Mouse (Mus musculus) kidney, embryonic 14.5 days (tissue): ENCODE data around the gene Cdt1. TPM values are rescaled to one million over a fixed set of nuclear protein-coding genes. Genes with fewer than 3 reads are reported as not detected.
"Not testable (repeated sequence)": the region's sequence is repeated elsewhere in the genome, so short reads cannot be mapped to it uniquely, and the experiment has no call there.

Source experiments
- ATAC-seq: fragments of 200-750 bp; cut with Nextera tagmentation; 2 replicates; pipeline ENCODE4 v1.8.0; 2017; ENCODE audit warnings: moderate number of reproducible peaks, mild to moderate bottlenecking, moderate TSS enrichment, moderate library complexity; ENCODE audit not compliant: low FRiP score, low TSS enrichment
- H3K27ac ChIP-seq: fragments of 300-500 bp; sonication (generic); 2 replicates; pipeline ENCODE4 v1.5.1; 2014; ENCODE audit warnings: low read depth, mild to moderate bottlenecking, low read length, moderate library complexity, mixed read lengths
- H3K27me3 ChIP-seq: fragments of 300-500 bp; sonication (generic); 2 replicates; pipeline ENCODE4 v1.6.1; 2014; ENCODE audit warnings: mild to moderate bottlenecking, low read length; ENCODE audit not compliant: control insufficient read depth, insufficient read depth
- H3K36me3 ChIP-seq: fragments of 300-500 bp; sonication (generic); 2 replicates; pipeline ENCODE4 v1.6.1; 2014; ENCODE audit warnings: low read length, mixed read lengths; ENCODE audit not compliant: control insufficient read depth, insufficient read depth
- H3K4me1 ChIP-seq: fragments of 300-500 bp; sonication (generic); 2 replicates; pipeline ENCODE4 v1.6.1; 2014; ENCODE audit warnings: low read length, mixed read lengths; ENCODE audit not compliant: control insufficient read depth, insufficient read depth
- H3K4me2 ChIP-seq: fragments of 300-500 bp; sonication (generic); replicated peaks from 2 replicates; pipeline ENCODE4 v1.6.1; 2014; ENCODE audit warnings: low read depth, mild to moderate bottlenecking, low read length
- H3K4me3 ChIP-seq: fragments of 300-500 bp; sonication (generic); 2 replicates; pipeline ENCODE4 v1.5.1; 2014; ENCODE audit warnings: mild to moderate bottlenecking, low read length
- H3K9ac ChIP-seq: fragments of 300-500 bp; sonication (generic); 2 replicates; pipeline ENCODE4 v1.6.1; 2014; ENCODE audit warnings: low read depth, mild to moderate bottlenecking, low read length, moderate library complexity
- H3K9me3 ChIP-seq: fragments of 300-500 bp; sonication (generic); 2 replicates; pipeline ENCODE4 v1.6.1; 2016; ENCODE audit warnings: low read length; ENCODE audit not compliant: control insufficient read depth
- WGBS: fragments of 180-500 bp; shearing (Covaris S2); extraction: QIAGEN DNeasy Blood & Tissue Kit; methylation state at CpG from one replicate; pipeline ENCODE4 v1.1.7; 2014; 5-methylcytosine and 5-hydroxymethylcytosine counted together
- polyA plus RNA-seq: library from polyadenylated mRNA; unstranded; fragments of >200 nt; fragmentation: Nextera tagmentation; extraction: Ambion mirVana; gene quantifications from 2 replicates; pipeline ENCODE4 v1.2.1, GENCODE M21; 2014

Cdt1 gene
- polyA plus RNA-seq, 1 experiment from 2014 or later, result 48.5 TPM

GRCm38 (mm10) chr8:122568881-122569309 is 1.1 kb downstream of the Cdt1 start:
- 12% methylated on average over 10 of the region's 10 CpGs for WGBS
- ATAC-seq, result no peak
- H3K9me3 ChIP-seq, result no peaks in the 10 kb centered on the region

GRCm38 (mm10) chr8:122569329-122569728 is 1.5 kb downstream of the Cdt1 start:
- peaks cover 49% of the 10 kb centered on the region for H3K36me3 ChIP-seq
- ATAC-seq, result no peak
- H3K27me3 ChIP-seq, result no peaks in the 10 kb centered on the region
- WGBS, result 74% methylated on average over 9 of the region's 9 CpGs
- peaks cover 25% of the 10 kb centered on the region for H3K4me1 ChIP-seq
- H3K9me3 ChIP-seq, result no peaks in the 10 kb centered on the region
- H3K9ac ChIP-seq, result peak overlapping the region; percentile 91
- peak overlapping the region; percentile 97 for H3K4me3 ChIP-seq
- H3K27ac ChIP-seq, result no peak overlapping the region
- H3K4me2 ChIP-seq, result peak overlapping the region; percentile 58

More at GRCm38 (mm10) chr8:122568881-122569309, 1.1 kb downstream of the Cdt1 start:
- Histone ChIP-seq H3K9ac (peak overlapping the region; percentile 91), H3K27me3 (no peaks in the 10 kb centered on the region), H3K4me1 (peaks cover 24% of the 10 kb centered on the region), H3K4me3 (peak overlapping the region; percentile 97), H3K4me2 (peak overlapping the region; percentile 58), H3K36me3 (peaks cover 47% of the 10 kb centered on the region), H3K27ac (no peak overlapping the region)

GRCm38 (mm10) chr8:122569996-122570395 is 2.2 kb downstream of the Cdt1 start:
- WGBS, result 94% methylated on average over 16 of the region's 16 CpGs
- H3K9ac ChIP-seq, result no peak overlapping the region
- peaks cover 52% of the 10 kb centered on the region for H3K36me3 ChIP-seq
- peaks cover 31% of the 10 kb centered on the region for H3K4me1 ChIP-seq
- H3K4me2 ChIP-seq, result peak overlapping the region; percentile 58; the same call in 1 of the 2 replicates
- no peak overlapping the region; the same call in 1 of the 2 replicates for H3K4me3 ChIP-seq
- ATAC-seq, result no peak
- H3K27ac ChIP-seq, result no peak overlapping the region
- no peaks in the 10 kb centered on the region for H3K27me3 ChIP-seq
- no peaks in the 10 kb centered on the region for H3K9me3 ChIP-seq

- Histone ChIP-seq H3K4me2 (no peak overlapping the region), H3K9ac (no peak overlapping the region), H3K9me3 (no peaks in the 10 kb centered on the region), H3K4me1 (peaks cover 43% of the 10 kb centered on the region), H3K36me3 (peaks cover 52% of the 10 kb centered on the region), H3K27me3 (no peaks in the 10 kb centered on the region), H3K27ac (no peak overlapping the region), H3K4me3 (no peak overlapping the region)
- no peak for ATAC-seq
- WGBS, result 87% methylated on average over 11 of the region's 11 CpGs
These were observed 3.3 kb downstream of the Cdt1 start for GRCm38 (mm10) chr8:122571153-122571552.

GRCm38 (mm10) chr8:122571750-122572267 is 4.0 kb downstream of the Cdt1 start:
- H3K4me3 ChIP-seq, result no peak overlapping the region
- H3K9me3 ChIP-seq, result no peaks in the 10 kb centered on the region
- no peak overlapping the region for H3K9ac ChIP-seq
- WGBS, result 91% methylated on average over 17 of the region's 17 CpGs
- H3K4me1 ChIP-seq, result peaks cover 39% of the 10 kb centered on the region
- no peak overlapping the region for H3K27ac ChIP-seq
- peaks cover 52% of the 10 kb centered on the region for H3K36me3 ChIP-seq
- no peaks in the 10 kb centered on the region for H3K27me3 ChIP-seq
- ATAC-seq, result no peak
- H3K4me2 ChIP-seq, result no peak overlapping the region

GRCm38 (mm10) chr8:122572751-122573150 is 4.9 kb downstream of the Cdt1 start:
- Histone ChIP-seq H3K4me1 (peaks cover 40% of the 10 kb centered on the region), H3K36me3 (peaks cover 52% of the 10 kb centered on the region), H3K9ac (no peak overlapping the region), H3K4me2 (no peak overlapping the region), H3K9me3 (no peaks in the 10 kb centered on the region), H3K27ac (no peak overlapping the region), H3K27me3 (no peaks in the 10 kb centered on the region), H3K4me3 (no peak overlapping the region)
- WGBS, result 91% methylated on average over 3 of the region's 3 CpGs
- no peak for ATAC-seq

GRCm38 (mm10) chr8:122573176-122573575 is 5.4 kb downstream of the Cdt1 start:
- H3K36me3 ChIP-seq, result peaks cover 52% of the 10 kb centered on the region
- ATAC-seq, result not testable (repeated sequence)

GRCm38 (mm10) chr8:122573577-122573976 is 5.8 kb downstream of the Cdt1 start:
- WGBS, result 61% methylated on average over 9 of the region's 9 CpGs
- H3K4me1 ChIP-seq, result peaks cover 40% of the 10 kb centered on the region
- H3K27ac ChIP-seq, result no peak overlapping the region
- H3K4me2 ChIP-seq, result no peak overlapping the region
- H3K4me3 ChIP-seq, result no peak overlapping the region
- H3K27me3 ChIP-seq, result no peaks in the 10 kb centered on the region
- H3K36me3 ChIP-seq, result peaks cover 52% of the 10 kb centered on the region
- no peak overlapping the region for H3K9ac ChIP-seq
- H3K9me3 ChIP-seq, result no peaks in the 10 kb centered on the region
- ATAC-seq, result no peak

More at GRCm38 (mm10) chr8:122573176-122573575, 5.4 kb downstream of the Cdt1 start:
- H3K4me3 ChIP-seq, H3K9me3 ChIP-seq, H3K27me3 ChIP-seq, H3K4me2 ChIP-seq, H3K27ac ChIP-seq, H3K9ac ChIP-seq: not testable (repeated sequence)
- WGBS, result 61% methylated on average over 4 of the region's 4 CpGs
- peaks cover 40% of the 10 kb centered on the region for H3K4me1 ChIP-seq

GRCm38 (mm10) chr8:122574264-122574663 is 6.4 kb downstream of the Cdt1 start:
- Histone ChIP-seq H3K9ac (0 out of 2 replicates have a peak overlapping the region, but pooled peaks have one; percentile 28), H3K36me3 (peaks cover 50% of the 10 kb centered on the region), H3K4me2 (no peak overlapping the region), H3K4me3 (no peak overlapping the region), H3K9me3 (no peaks in the 10 kb centered on the region), H3K4me1 (peaks cover 37% of the 10 kb centered on the region), H3K27ac (peak overlapping the region; percentile 47; the same call in 1 of the 2 replicates), H3K27me3 (no peaks in the 10 kb centered on the region)
- ATAC-seq, result no peak
- 24% methylated on average over 3 of the region's 3 CpGs for WGBS
